Mouse (Mus musculus): ENCODE measurements at regions not wholly inside any gene's neighbourhood (a gene's known extent, or its start where the extent isn't known, plus 50 kb on each side); places are given as distances from the start of the nearest gene placed in this dataset.
"Not testable (repeated sequence)": the region's sequence is repeated elsewhere in the genome, so short reads cannot be mapped to it uniquely, and the experiment has no call there.

DNA sequence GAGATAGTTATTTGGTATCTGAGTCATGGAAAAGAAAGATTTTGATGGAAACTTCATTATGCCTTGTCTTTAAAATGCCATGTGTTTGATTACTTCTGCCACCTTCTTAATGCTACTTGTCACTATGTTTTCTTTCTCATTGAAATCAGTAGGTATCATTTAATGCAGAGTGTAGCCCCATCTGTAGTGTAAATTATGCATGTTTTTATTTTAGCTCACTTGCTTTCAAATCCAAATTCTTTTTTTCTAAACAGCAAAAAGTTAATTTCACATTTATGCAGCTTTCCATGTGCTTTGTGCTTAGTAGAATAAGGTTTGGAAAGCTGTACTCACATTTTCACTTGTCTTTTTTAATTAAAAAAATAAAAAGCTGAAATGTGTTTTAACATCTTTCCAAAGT, 748.0 kb upstream of the Epha7 start:
- DNase-seq (ENCODE audit: low read depth, low spot score): peak; percentile 5

DNA sequence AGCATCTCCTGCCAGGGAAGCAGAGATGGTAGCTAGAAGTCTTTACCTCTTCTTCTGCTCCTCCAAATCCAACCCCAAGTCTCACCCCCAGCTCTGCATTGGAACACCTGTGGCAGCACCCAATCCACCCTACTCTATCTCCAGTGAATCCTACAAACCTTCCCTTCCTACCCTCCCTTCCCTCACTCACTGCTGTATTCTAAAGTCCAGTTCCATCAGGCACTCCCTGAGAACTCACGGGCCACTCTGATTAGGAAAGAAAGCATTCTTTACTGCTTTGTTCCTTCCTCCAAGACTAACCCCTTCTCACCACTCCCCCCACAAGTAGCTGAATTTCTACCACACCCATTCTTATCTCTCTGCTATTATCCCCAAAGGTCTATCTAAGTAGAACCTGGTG, 747.1 kb upstream of the Epha7 start:
- DNase-seq (ENCODE audit: low read depth, low spot score): no peak

GRCm38 (mm10) chr4:28079030-28079429, 733.9 kb upstream of the Epha7 start:
- no peak for DNase-seq (ENCODE audit: low read depth, low spot score)

GRCm38 (mm10) chr4:28092854-28093253, 720.1 kb upstream of the Epha7 start:
- peak; percentile 41 for DNase-seq (ENCODE audit: low read depth, low spot score)

DNA sequence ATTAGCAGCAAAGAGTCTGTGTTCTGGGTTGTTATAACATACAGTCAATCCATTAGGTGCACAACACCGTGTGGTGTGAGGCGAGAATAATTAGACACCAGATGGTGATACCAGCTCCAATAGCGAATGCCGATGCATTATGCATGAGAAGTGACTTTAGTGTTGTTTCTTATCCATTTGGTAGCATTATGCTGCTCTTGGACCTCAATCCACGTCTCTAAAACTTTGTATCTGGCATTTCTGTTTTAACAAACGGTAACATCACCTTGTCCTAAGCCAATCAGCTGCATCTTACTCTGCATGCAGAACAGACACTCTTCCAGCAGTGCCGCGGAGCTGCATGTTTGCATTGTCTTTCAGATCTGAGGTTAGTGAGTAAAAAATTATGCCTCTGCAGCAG, 669.8 kb upstream of the Epha7 start:
- DNase-seq (ENCODE audit: low read depth, low spot score): peak; percentile 48

DNA sequence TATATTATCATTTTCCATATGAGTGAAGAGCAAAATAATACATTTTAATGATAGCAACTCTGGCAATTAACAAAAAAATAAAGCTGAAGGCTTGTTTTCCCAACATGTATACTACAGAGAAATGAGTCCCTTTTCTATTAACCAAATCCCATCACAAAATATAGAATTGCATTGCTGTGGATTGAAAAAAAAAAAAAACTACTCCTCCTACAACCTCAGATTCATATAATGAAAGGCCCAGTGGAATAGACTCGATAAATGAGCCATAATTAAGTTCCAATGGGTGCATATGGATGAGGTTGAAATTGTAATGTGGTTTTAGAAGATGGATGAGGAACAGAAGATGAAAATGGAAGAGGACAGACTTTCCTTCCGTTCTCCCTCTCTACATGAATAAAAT, 657.8 kb upstream of the Epha7 start:
- DNase-seq (ENCODE audit: low read depth, low spot score): no peak

- DNase-seq (ENCODE audit: low read depth, low spot score): peak; percentile 51
These were observed 636.2 kb upstream of the Epha7 start for GRCm38 (mm10) chr4:28176771-28177170.

- no peak for DNase-seq (ENCODE audit: low read depth, low spot score)
These were observed 622.1 kb upstream of the Epha7 start for GRCm38 (mm10) chr4:28190861-28191260.

GRCm38 (mm10) chr4:28227594-28228208, 585.2 kb upstream of the Epha7 start:
- DNase-seq (ENCODE audit: low read depth, low spot score): no peak

GRCm38 (mm10) chr4:28235516-28235915, 577.4 kb upstream of the Epha7 start:
- DNase-seq (ENCODE audit: low read depth, low spot score): not testable (repeated sequence)

DNA sequence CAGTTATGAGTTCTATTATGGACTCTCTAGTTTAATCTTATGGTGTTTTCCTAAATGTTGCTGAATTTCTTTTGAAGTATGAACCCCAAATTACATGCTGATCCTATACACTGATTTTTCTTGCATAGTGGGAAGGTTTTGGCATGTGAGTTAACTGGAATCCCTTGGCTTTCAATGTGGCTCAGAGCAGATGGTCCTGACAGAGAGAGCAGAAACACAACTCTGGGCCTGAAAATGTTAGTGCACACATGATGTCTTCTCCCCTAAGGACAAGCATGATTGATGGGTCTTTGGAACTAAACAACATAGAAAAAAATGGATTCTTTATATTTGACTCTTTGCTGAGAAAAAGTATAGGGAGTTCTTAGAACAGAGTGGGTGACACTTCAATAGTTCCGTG, 570.7 kb upstream of the Epha7 start:
- peak; percentile 21 for DNase-seq (ENCODE audit: low read depth, low spot score)

Measured in brain, adult 2 months (tissue).